Mouse (Mus musculus) frontal cortex, adult 2 months (tissue): ENCODE data around the gene Edaradd. TPM values are rescaled to one million over a fixed set of nuclear protein-coding genes. Genes with fewer than 3 reads are reported as not detected.

ENCODE experiments used
- DNase-seq, 2 experiments: peaks; one replicate each; pipeline ENCODE4 v3.0.0; 2022; ENCODE audit warnings: low spot score in 1 of 2; ENCODE audit errors: extremely low spot score in 1 of 2
- polyA plus RNA-seq: library from polyadenylated mRNA; depleted of rRNA; stranded (reverse); fragments of >200 nt; gene quantifications from 2 replicates; pipeline ENCODE4 v1.2.3, GENCODE M21; 2012; rRNA removed

Gene Edaradd
- polyA plus RNA-seq, 1 experiment = 0.58 TPM

GRCm38 (mm10) chr13:12462623-12463022, 57.6 kb downstream of the Edaradd start:
- no peak for DNase-seq

- no peak for DNase-seq
Measured at GRCm38 (mm10) chr13:12461730-12462119, 58.5 kb downstream of the Edaradd start.

- peak; percentile 72 to 88 for DNase-seq
Measured at GRCm38 (mm10) chr13:12460881-12461729, 59.1 kb downstream of the Edaradd start.

- DNase-seq = peak; percentile 37 to 79
Measured at GRCm38 (mm10) chr13:12460443-12460842, 59.8 kb downstream of the Edaradd start.

- DNase-seq = no peak
Measured at GRCm38 (mm10) chr13:12456711-12457110, 63.5 kb downstream of the Edaradd start.

- no peak for DNase-seq
Measured at GRCm38 (mm10) chr13:12454686-12455390, 65.4 kb downstream of the Edaradd start.

- no peak for DNase-seq
Measured at GRCm38 (mm10) chr13:12453150-12453549, 67.1 kb downstream of the Edaradd start.

- peak; percentile 44 to 65 for DNase-seq
Measured at GRCm38 (mm10) chr13:12442008-12442587, 78.1 kb downstream of the Edaradd start.

GRCm38 (mm10) chr13:12440813-12441212, 79.4 kb downstream of the Edaradd start:
- no peak for DNase-seq

GRCm38 (mm10) chr13:12439586-12439985, 80.7 kb downstream of the Edaradd start:
- peak in 1 of 2 experiments; percentile 45 for DNase-seq

- DNase-seq = no peak
Measured at GRCm38 (mm10) chr13:12433843-12434242, 86.4 kb downstream of the Edaradd start.

GRCm38 (mm10) chr13:12428556-12428955, 91.7 kb downstream of the Edaradd start:
- DNase-seq = no peak

Other genes starting within 250 kb of the Edaradd start
- 25.8 and 26.1 TPM in 2 replicates for gene Actn2, start 179.7 kb downstream of the Edaradd start, polyA plus RNA-seq
- 21.7 and 24.8 TPM in 2 replicates for gene Heatr1, start 125.4 kb downstream of the Edaradd start, polyA plus RNA-seq
- gene Lgals8, start 55.5 kb downstream of the Edaradd start, polyA plus RNA-seq = 34.7 and 39.5 TPM in 2 replicates
- 11.6 and 13.0 TPM in 2 replicates for gene Ero1lb, start 45.4 kb upstream of the Edaradd start, polyA plus RNA-seq